Mouse (Mus musculus): ENCODE measurements around the gene Nipal3. TPM values are rescaled to one million over a fixed set of nuclear protein-coding genes. Genes with fewer than 3 reads are reported as not detected.

The Nipal3 gene
- 4.8 and 5.9 TPM in 2 replicates for polyA plus RNA-seq (2012)

GRCm38 (mm10) chr4:135494521-135495396 lies at the start of gene Nipal3, which contains the start of gene Stpg1:
Gene Nipal3, minus strand, starts transcription at chr4:135495038.
Gene Stpg1, plus strand, starts transcription at chr4:135494790.
- Histone ChIP-seq H3K36me3 (ENCODE audit: control insufficient read depth) (peaks cover 20% of the 10 kb centered on the region), H3K4me3 (replicated peaks) (peak within 1 kb of the TSS; percentile 94), H3K27me3 (ENCODE audit: control insufficient read depth) (no peaks in the 10 kb centered on the region), H3K4me1 (ENCODE audit: control insufficient read depth) (peaks cover 47% of the 10 kb centered on the region), H3K9me3 (ENCODE audit: control insufficient read depth, low read length) (no peaks in the 10 kb centered on the region)
- TF ChIP-seq GATA1 (IDR thresholded peaks at IDR 0.05; ENCODE audit: low read length) (no peak), TAL1 (IDR thresholded peaks at IDR 0.05; ENCODE audit: low read length) (no peak)

GRCm38 (mm10) chr4:135544284-135544683 lies 49.4 kb upstream of the Nipal3 start:
- H3K4me1 ChIP-seq (ENCODE audit: control insufficient read depth): peaks cover 7% of the 10 kb centered on the region
- H3K9me3 ChIP-seq (ENCODE audit: control insufficient read depth, low read length): no peaks in the 10 kb centered on the region
- H3K4me3 ChIP-seq (replicated peaks): no peak overlapping the region
- H3K27me3 ChIP-seq (ENCODE audit: control insufficient read depth): peaks cover 11% of the 10 kb centered on the region
- no peak for TF ChIP-seq TAL1 (IDR thresholded peaks at IDR 0.05; ENCODE audit: low read length)
- no peak for TF ChIP-seq GATA1 (IDR thresholded peaks at IDR 0.05; ENCODE audit: low read length)
- no peaks in the 10 kb centered on the region for H3K36me3 ChIP-seq (ENCODE audit: control insufficient read depth)

GRCm38 (mm10) chr4:135540057-135540456 lies 45.2 kb upstream of the Nipal3 start:
- H3K27me3 ChIP-seq (ENCODE audit: control insufficient read depth): peaks cover 10% of the 10 kb centered on the region
- H3K4me3 ChIP-seq (replicated peaks): no peak overlapping the region
- no peaks in the 10 kb centered on the region for H3K36me3 ChIP-seq (ENCODE audit: control insufficient read depth)
- peaks cover 2% of the 10 kb centered on the region for H3K4me1 ChIP-seq (ENCODE audit: control insufficient read depth)
- TF ChIP-seq TAL1 (IDR thresholded peaks at IDR 0.05; ENCODE audit: low read length) (no peak), GATA1 (IDR thresholded peaks at IDR 0.05; ENCODE audit: low read length) (no peak)
- no peaks in the 10 kb centered on the region for H3K9me3 ChIP-seq (ENCODE audit: control insufficient read depth, low read length)

- TF ChIP-seq GATA1 (IDR thresholded peaks at IDR 0.05; ENCODE audit: low read length) (no peak), TAL1 (IDR thresholded peaks at IDR 0.05; ENCODE audit: low read length) (no peak)
- Histone ChIP-seq H3K36me3 (ENCODE audit: control insufficient read depth) (no peaks in the 10 kb centered on the region), H3K4me3 (replicated peaks) (no peak overlapping the region), H3K4me1 (ENCODE audit: control insufficient read depth) (no peaks in the 10 kb centered on the region), H3K27me3 (ENCODE audit: control insufficient read depth) (peaks cover 6% of the 10 kb centered on the region), H3K9me3 (ENCODE audit: control insufficient read depth, low read length) (no peaks in the 10 kb centered on the region)
Observed at GRCm38 (mm10) chr4:135539056-135539455, 44.2 kb upstream of the Nipal3 start.

- Histone ChIP-seq H3K9me3 (ENCODE audit: control insufficient read depth, low read length) (peaks cover 14% of the 10 kb centered on the region), H3K4me3 (replicated peaks) (no peak overlapping the region), H3K4me1 (ENCODE audit: control insufficient read depth) (no peaks in the 10 kb centered on the region), H3K27me3 (ENCODE audit: control insufficient read depth) (peaks cover 4% of the 10 kb centered on the region), H3K36me3 (ENCODE audit: control insufficient read depth) (no peaks in the 10 kb centered on the region)
- no peak for TF ChIP-seq TAL1 (IDR thresholded peaks at IDR 0.05; ENCODE audit: low read length)
- no peak for TF ChIP-seq GATA1 (IDR thresholded peaks at IDR 0.05; ENCODE audit: low read length)
Observed at GRCm38 (mm10) chr4:135535021-135535420, 40.2 kb upstream of the Nipal3 start.

- Histone ChIP-seq H3K4me3 (replicated peaks) (no peak overlapping the region), H3K27me3 (ENCODE audit: control insufficient read depth) (peaks cover 4% of the 10 kb centered on the region), H3K36me3 (ENCODE audit: control insufficient read depth) (no peaks in the 10 kb centered on the region), H3K9me3 (ENCODE audit: control insufficient read depth, low read length) (peaks cover 18% of the 10 kb centered on the region), H3K4me1 (ENCODE audit: control insufficient read depth) (no peaks in the 10 kb centered on the region)
- TF ChIP-seq TAL1 (IDR thresholded peaks at IDR 0.05; ENCODE audit: low read length) (no peak), GATA1 (IDR thresholded peaks at IDR 0.05; ENCODE audit: low read length) (no peak)
Observed at GRCm38 (mm10) chr4:135533001-135533400, 38.2 kb upstream of the Nipal3 start.

GRCm38 (mm10) chr4:135531771-135532613 lies 37.2 kb upstream of the Nipal3 start:
- no peak overlapping the region for H3K4me3 ChIP-seq (replicated peaks)
- H3K9me3 ChIP-seq (ENCODE audit: control insufficient read depth, low read length): peaks cover 18% of the 10 kb centered on the region
- no peaks in the 10 kb centered on the region for H3K36me3 ChIP-seq (ENCODE audit: control insufficient read depth)
- no peak for TF ChIP-seq TAL1 (IDR thresholded peaks at IDR 0.05; ENCODE audit: low read length)
- no peak for TF ChIP-seq GATA1 (IDR thresholded peaks at IDR 0.05; ENCODE audit: low read length)
- no peaks in the 10 kb centered on the region for H3K4me1 ChIP-seq (ENCODE audit: control insufficient read depth)
- peaks cover 2% of the 10 kb centered on the region for H3K27me3 ChIP-seq (ENCODE audit: control insufficient read depth)

- H3K9me3 ChIP-seq (ENCODE audit: control insufficient read depth, low read length): peaks cover 18% of the 10 kb centered on the region
- TF ChIP-seq GATA1 (IDR thresholded peaks at IDR 0.05; ENCODE audit: low read length) (no peak), TAL1 (IDR thresholded peaks at IDR 0.05; ENCODE audit: low read length) (no peak)
- H3K36me3 ChIP-seq (ENCODE audit: control insufficient read depth): no peaks in the 10 kb centered on the region
- no peak overlapping the region for H3K4me3 ChIP-seq (replicated peaks)
- H3K27me3 ChIP-seq (ENCODE audit: control insufficient read depth): no peaks in the 10 kb centered on the region; the same call in 1 of the 2 replicates
- H3K4me1 ChIP-seq (ENCODE audit: control insufficient read depth): no peaks in the 10 kb centered on the region
Observed at GRCm38 (mm10) chr4:135531236-135531635, 36.4 kb upstream of the Nipal3 start.

- Histone ChIP-seq H3K27me3 (ENCODE audit: control insufficient read depth) (no peaks in the 10 kb centered on the region; the same call in 1 of the 2 replicates), H3K9me3 (ENCODE audit: control insufficient read depth, low read length) (peaks cover 18% of the 10 kb centered on the region), H3K36me3 (ENCODE audit: control insufficient read depth) (no peaks in the 10 kb centered on the region), H3K4me3 (replicated peaks) (no peak overlapping the region), H3K4me1 (ENCODE audit: control insufficient read depth) (no peaks in the 10 kb centered on the region)
- TF ChIP-seq GATA1 (IDR thresholded peaks at IDR 0.05; ENCODE audit: low read length): no peak
- TF ChIP-seq TAL1 (IDR thresholded peaks at IDR 0.05; ENCODE audit: low read length): no peak
Observed at GRCm38 (mm10) chr4:135530270-135530669, 35.4 kb upstream of the Nipal3 start.

All from erythroblast, embryonic 14.5 days (primary cell).